Mouse (Mus musculus): Measurements from ENCODE around the gene Rps6kl1. TPM values are rescaled to one million over a fixed set of nuclear protein-coding genes. Genes with fewer than 3 reads are reported as not detected.
A peak's percentile ranks its signal among the peaks of the same experiment; 100 is the strongest.

The Rps6kl1 gene
- total and polyA plus RNA-seq, 2 experiments from 2014 or later: 0.11 to 1.1 TPM

DNA sequence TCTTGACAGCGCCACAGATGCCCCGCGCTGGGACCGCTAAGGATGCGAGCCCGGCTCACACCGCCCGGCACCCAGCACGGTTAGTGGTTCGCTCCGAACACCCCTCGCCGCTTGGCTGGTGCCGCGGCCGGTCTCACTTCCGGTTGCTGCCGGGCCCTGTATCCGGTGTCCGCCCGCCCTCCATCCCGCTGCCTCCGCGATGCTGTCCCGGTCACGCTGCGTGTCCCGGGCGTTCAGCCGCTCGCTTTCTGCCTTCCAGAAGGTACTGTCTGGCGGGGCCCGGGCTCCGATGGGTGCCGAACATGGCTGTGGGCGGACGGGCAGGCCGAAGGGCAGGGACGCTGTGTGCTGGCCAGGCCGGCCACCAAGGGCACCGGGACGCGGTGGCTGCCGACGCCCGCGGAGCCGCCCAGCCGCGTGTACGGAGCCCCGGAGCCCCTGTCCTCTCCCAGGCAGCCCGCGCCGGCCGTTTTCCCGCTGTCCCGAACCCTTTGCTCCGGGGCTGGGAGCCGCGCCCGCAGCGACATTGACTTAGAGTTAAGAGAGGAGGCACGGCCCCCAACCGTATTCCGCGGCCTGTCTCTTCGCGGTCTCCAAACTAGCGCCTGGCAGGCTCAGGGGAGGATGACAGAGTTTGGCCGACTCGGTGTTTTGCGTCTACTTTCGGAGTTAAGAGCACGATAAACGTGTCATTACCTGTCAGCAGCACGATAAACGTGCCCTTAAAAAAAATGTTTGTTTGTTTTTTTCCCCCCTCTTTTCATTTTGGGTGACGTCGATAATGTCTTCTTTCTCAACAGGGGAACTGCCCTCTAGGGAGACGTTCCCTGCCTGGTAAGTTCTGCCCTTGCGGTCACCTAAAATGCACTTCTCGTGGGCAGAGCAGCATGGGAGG lies 40.1 kb downstream of the Rps6kl1 start, which contains the start of the genes Prox2 and Dlst:
Gene Prox2 (minus strand): TSS at position 62 of the 895 bp plus-strand sequence.
Gene Dlst (plus strand): TSS at position 136 of the 895 bp plus-strand sequence.
- Histone ChIP-seq H3K4me2 (ENCODE audit: low read depth, low read length) (peak within 1 kb of the TSS; percentile 84), H3K9ac (replicated peaks; ENCODE audit: low read depth, low read length) (peak within 1 kb of the TSS; percentile 99), H3K27me3 (ENCODE audit: control insufficient read depth, insufficient read depth, low read length) (no peaks in the 10 kb centered on the region), H3K4me1 (ENCODE audit: control insufficient read depth, insufficient read depth) (peaks cover 31% of the 10 kb centered on the region), H3K36me3 (replicated peaks; ENCODE audit: control insufficient read depth, insufficient read depth, low read length) (peaks cover 15% of the 10 kb centered on the region), H3K9me3 (replicated peaks; ENCODE audit: control insufficient read depth, low read length) (no peaks in the 10 kb centered on the region), H3K4me3 (ENCODE audit: low read depth, low read length) (peak within 1 kb of the TSS; percentile 99), H3K27ac (ENCODE audit: low read depth) (peak within 1 kb of the TSS; percentile 95)
- ATAC-seq (ENCODE audit: insufficient read depth, low read depth) (peak; percentile 96), DNase-seq (ENCODE audit: low spot score) (peak; percentile 88)
- WGBS: under 1% methylated on average over 78 of the region's 83 CpGs
- TF ChIP-seq CTCF (IDR thresholded peaks at IDR 0.05; ENCODE audit: low read depth): no peak
- TF ChIP-seq EP300 (IDR thresholded peaks at IDR 0.05; ENCODE audit: low read depth): peak; percentile 56; the same call in 1 of the 2 replicates

DNA sequence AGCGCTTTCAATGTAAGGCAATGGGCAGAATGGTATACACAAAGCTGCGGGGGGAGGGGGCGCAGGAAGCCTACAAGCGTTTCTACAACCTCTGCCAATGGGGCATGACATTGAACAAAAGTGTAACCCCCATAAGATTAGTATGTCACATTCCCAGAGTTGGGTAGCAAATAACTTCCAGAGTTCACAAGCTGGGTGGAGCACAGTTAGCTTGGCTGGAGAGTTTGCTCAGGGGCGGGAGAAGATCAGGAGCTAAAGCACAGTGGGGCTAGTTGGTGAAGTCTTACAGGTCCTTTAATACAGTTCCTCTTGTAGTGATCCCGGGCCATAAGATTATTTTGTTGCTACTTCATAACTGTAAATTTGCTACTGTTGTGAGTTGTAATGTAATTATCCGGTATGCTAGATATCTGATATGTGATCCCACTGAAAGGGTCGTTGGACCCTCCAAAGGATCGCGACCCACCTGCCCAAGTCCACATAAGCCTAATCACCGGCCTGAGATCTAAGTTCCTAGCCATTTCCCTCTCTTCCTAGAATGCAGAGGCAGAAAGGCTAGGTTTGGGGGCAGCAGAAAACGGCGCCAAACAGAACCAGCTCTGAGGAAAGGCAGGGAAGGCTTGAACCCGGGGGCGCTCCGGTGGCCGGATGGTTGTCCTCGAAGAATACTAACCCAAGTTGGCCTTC lies 40.9 kb downstream of the Rps6kl1 start:
- Histone ChIP-seq H3K4me2 (ENCODE audit: low read depth, low read length) (peak overlapping the region; percentile 84), H3K9me3 (replicated peaks; ENCODE audit: control insufficient read depth, low read length) (no peaks in the 10 kb centered on the region), H3K27me3 (ENCODE audit: control insufficient read depth, insufficient read depth, low read length) (no peaks in the 10 kb centered on the region), H3K4me1 (ENCODE audit: control insufficient read depth, insufficient read depth) (peaks cover 31% of the 10 kb centered on the region), H3K36me3 (replicated peaks; ENCODE audit: control insufficient read depth, insufficient read depth, low read length) (peaks cover 7% of the 10 kb centered on the region; the same call in 1 of the 2 replicates), H3K4me3 (ENCODE audit: low read depth, low read length) (peak overlapping the region; percentile 99), H3K9ac (replicated peaks; ENCODE audit: low read depth, low read length) (peak overlapping the region; percentile 99), H3K27ac (ENCODE audit: low read depth) (peak overlapping the region; percentile 95)
- ATAC-seq (ENCODE audit: insufficient read depth, low read depth) (peak; percentile 32; the same call in 1 of the 2 replicates), DNase-seq (ENCODE audit: low spot score) (peak; percentile 45)
- WGBS: 14% methylated on average over 18 of the region's 18 CpGs
- TF ChIP-seq EP300 (IDR thresholded peaks at IDR 0.05; ENCODE audit: low read depth) (no peak), CTCF (IDR thresholded peaks at IDR 0.05; ENCODE audit: low read depth) (no peak)

DNA sequence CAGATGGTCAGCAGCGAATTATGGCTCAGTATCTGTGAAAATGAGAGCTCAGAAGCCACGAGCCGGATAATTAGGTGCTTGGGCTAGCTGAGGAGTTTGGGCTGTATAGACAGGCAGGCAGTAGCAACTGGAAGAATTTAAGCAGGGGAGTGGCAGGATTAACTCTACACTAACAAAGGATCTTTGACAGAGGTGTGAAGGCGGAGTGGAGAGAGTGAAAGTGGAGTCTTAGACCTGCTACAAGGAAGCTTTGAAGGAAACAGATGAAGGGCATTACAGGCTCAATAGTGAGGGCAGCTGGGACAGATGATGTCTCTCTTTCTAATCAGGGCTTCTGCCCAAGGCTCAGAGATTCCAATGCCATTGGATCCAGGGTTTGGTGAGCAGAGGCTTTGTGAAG lies 41.6 kb downstream of the Rps6kl1 start:
- WGBS: 65% methylated on average over 4 of the region's 4 CpGs
- H3K27ac ChIP-seq (ENCODE audit: low read depth): 0 out of 2 replicates have a peak overlapping the region, but pooled peaks have one; percentile 95

GRCm38 (mm10) chr12:85108643-85109042 lies 42.4 kb downstream of the Rps6kl1 start:
- H3K27ac ChIP-seq (ENCODE audit: low read depth): no peak overlapping the region
- H3K27me3 ChIP-seq (ENCODE audit: control insufficient read depth, insufficient read depth, low read length): no peaks in the 10 kb centered on the region
- no peaks in the 10 kb centered on the region for H3K9me3 ChIP-seq (replicated peaks; ENCODE audit: control insufficient read depth, low read length)
- ATAC-seq (ENCODE audit: insufficient read depth, low read depth): no peak
- no peak for TF ChIP-seq EP300 (IDR thresholded peaks at IDR 0.05; ENCODE audit: low read depth)
- no peak for TF ChIP-seq CTCF (IDR thresholded peaks at IDR 0.05; ENCODE audit: low read depth)
- peaks cover 29% of the 10 kb centered on the region for H3K4me1 ChIP-seq (ENCODE audit: control insufficient read depth, insufficient read depth)
- H3K4me3 ChIP-seq (ENCODE audit: low read depth, low read length): no peak overlapping the region
- no peak for DNase-seq (ENCODE audit: low spot score)
- WGBS: 67% methylated on average over 3 of the region's 3 CpGs
- no peak overlapping the region for H3K4me2 ChIP-seq (ENCODE audit: low read depth, low read length)
- H3K9ac ChIP-seq (replicated peaks; ENCODE audit: low read depth, low read length): no peak overlapping the region
- no peaks in the 10 kb centered on the region for H3K36me3 ChIP-seq (replicated peaks; ENCODE audit: control insufficient read depth, insufficient read depth, low read length)

More for the DNA sequence above, 41.6 kb downstream of the Rps6kl1 start:
- no peak for DNase-seq (ENCODE audit: low spot score)
- no peak overlapping the region for H3K4me2 ChIP-seq (ENCODE audit: low read depth, low read length)
- ATAC-seq (ENCODE audit: insufficient read depth, low read depth): no peak
- H3K36me3 ChIP-seq (replicated peaks; ENCODE audit: control insufficient read depth, insufficient read depth, low read length): 0 out of 2 replicates have a peak, but pooled peaks cover under 1% of the 10 kb centered on the region
- no peak overlapping the region for H3K4me3 ChIP-seq (ENCODE audit: low read depth, low read length)
- no peaks in the 10 kb centered on the region for H3K9me3 ChIP-seq (replicated peaks; ENCODE audit: control insufficient read depth, low read length)
- H3K27me3 ChIP-seq (ENCODE audit: control insufficient read depth, insufficient read depth, low read length): no peaks in the 10 kb centered on the region
- no peak overlapping the region for H3K9ac ChIP-seq (replicated peaks; ENCODE audit: low read depth, low read length)
- peaks cover 31% of the 10 kb centered on the region for H3K4me1 ChIP-seq (ENCODE audit: control insufficient read depth, insufficient read depth)
- no peak for TF ChIP-seq EP300 (IDR thresholded peaks at IDR 0.05; ENCODE audit: low read depth)
- TF ChIP-seq CTCF (IDR thresholded peaks at IDR 0.05; ENCODE audit: low read depth): no peak

DNA sequence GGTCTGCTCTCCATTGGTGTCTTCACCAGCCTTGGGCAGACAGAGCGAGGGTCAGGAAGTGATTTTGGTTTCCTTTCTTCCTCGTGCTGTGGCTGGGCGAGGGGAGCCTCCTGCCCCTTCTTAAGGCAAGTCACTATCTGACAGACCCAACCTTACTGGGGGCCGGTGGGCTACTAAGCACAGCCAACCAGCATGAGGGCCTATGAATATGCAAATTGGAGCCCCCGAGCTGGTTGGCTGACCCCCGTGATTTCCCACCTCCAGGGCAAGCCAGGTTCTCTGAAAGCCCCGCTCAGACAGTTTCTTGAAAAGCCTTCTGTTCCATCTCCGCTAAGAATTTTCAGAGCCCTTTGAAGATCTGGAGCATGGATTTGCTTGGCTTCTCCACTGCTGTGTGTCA lies 44.8 kb downstream of the Rps6kl1 start:
- Histone ChIP-seq H3K4me1 (ENCODE audit: control insufficient read depth, insufficient read depth) (peaks cover 7% of the 10 kb centered on the region; the same call in 1 of the 2 replicates), H3K4me3 (ENCODE audit: low read depth, low read length) (no peak overlapping the region), H3K27ac (ENCODE audit: low read depth) (no peak overlapping the region), H3K36me3 (replicated peaks; ENCODE audit: control insufficient read depth, insufficient read depth, low read length) (no peaks in the 10 kb centered on the region), H3K9ac (replicated peaks; ENCODE audit: low read depth, low read length) (0 out of 2 replicates have a peak overlapping the region, but pooled peaks have one; percentile 5), H3K9me3 (replicated peaks; ENCODE audit: control insufficient read depth, low read length) (no peaks in the 10 kb centered on the region), H3K27me3 (ENCODE audit: control insufficient read depth, insufficient read depth, low read length) (no peaks in the 10 kb centered on the region), H3K4me2 (ENCODE audit: low read depth, low read length) (peak overlapping the region; percentile 32; the same call in 1 of the 2 replicates)
- TF ChIP-seq CTCF (IDR thresholded peaks at IDR 0.05; ENCODE audit: low read depth) (no peak), EP300 (IDR thresholded peaks at IDR 0.05; ENCODE audit: low read depth) (no peak)
- 13% methylated on average over 8 of the region's 8 CpGs for WGBS
- ATAC-seq (ENCODE audit: insufficient read depth, low read depth) (no peak), DNase-seq (ENCODE audit: low spot score) (no peak)
